Mouse (Mus musculus) liver, adult 2 months (tissue): ENCODE measurements around the gene Tgm5.

Experiments used
- CTCF ChIP-seq: fragments of 200-500 bp; IDR thresholded peaks from 2 replicates; pipeline ENCODE4 v1.5.1; 2011; ENCODE audit warnings: low read depth, low read length, control low read depth
- POLR2A ChIP-seq: fragments of 200-500 bp; IDR thresholded peaks from 2 replicates; pipeline ENCODE4 v1.6.1; 2011; ENCODE audit warnings: low read length, control low read depth; ENCODE audit not compliant: insufficient read depth; ENCODE audit errors: extremely low read depth

- TF ChIP-seq CTCF (no peak), POLR2A (no peak)
Measured at GRCm38 (mm10) chr2:121054060-121054459, 31.6 kb downstream of the Tgm5 start.
